Mouse (Mus musculus) myocyte (in vitro differentiated cells): ENCODE data around the gene Brsk2.

Source experiments
- E2F4 ChIP-seq: IDR thresholded peaks from one replicate; pipeline ENCODE4 v1.6.1; 2011; ENCODE audit warnings: mild to moderate bottlenecking, control low read depth, moderate library complexity; ENCODE audit not compliant: insufficient read depth
- MAX ChIP-seq: IDR thresholded peaks from one replicate; pipeline ENCODE4 v1.6.1; 2011; ENCODE audit warnings: low read depth, mild to moderate bottlenecking, control low read depth
- MYOD1 ChIP-seq, 3 experiments: IDR thresholded peaks; one replicate each; pipeline ENCODE4 v1.6.1; 2011; ENCODE audit warnings: control low read depth in 2 of 3, low read depth in 2 of 3, mild to moderate bottlenecking in 2 of 3, moderate library complexity in 1 of 3; ENCODE audit not compliant: insufficient read length in 2 of 3, control insufficient read depth in 1 of 3
- MYOG ChIP-seq, 3 experiments: IDR thresholded peaks; one replicate each; pipeline ENCODE4 v1.6.1; 2011; ENCODE audit warnings: control low read depth in 2 of 3, low read depth in 2 of 3, mild to moderate bottlenecking in 2 of 3; ENCODE audit not compliant: insufficient read length in 2 of 3, control insufficient read depth in 1 of 3, insufficient read depth in 1 of 3
- POLR2A ChIP-seq: IDR thresholded peaks from one replicate; pipeline ENCODE4 v1.6.1; 2011; ENCODE audit warnings: low read depth, mild to moderate bottlenecking, control low read depth, moderate library complexity; ENCODE audit not compliant: insufficient read length
- POLR2AphosphoS2 ChIP-seq: IDR thresholded peaks from one replicate; pipeline ENCODE4 v1.6.1; 2011; ENCODE audit warnings: low read depth, control low read depth; ENCODE audit not compliant: insufficient read length
- REST ChIP-seq: IDR thresholded peaks from one replicate; pipeline ENCODE4 v1.6.1; 2011; ENCODE audit warnings: mild to moderate bottlenecking, control low read depth, moderate library complexity; ENCODE audit not compliant: insufficient read depth, insufficient read length
- TCF12 ChIP-seq: IDR thresholded peaks from one replicate; pipeline ENCODE4 v1.6.1; 2011; ENCODE audit warnings: mild to moderate bottlenecking, control low read depth; ENCODE audit not compliant: poor library complexity, insufficient read depth, severe bottlenecking
- TCF3 ChIP-seq: IDR thresholded peaks from one replicate; pipeline ENCODE4 v1.6.1; 2011; ENCODE audit warnings: low read depth, control low read depth; ENCODE audit not compliant: insufficient read length
- USF1 ChIP-seq: IDR thresholded peaks from one replicate; pipeline ENCODE4 v1.6.1; 2011; ENCODE audit warnings: low read depth, mild to moderate bottlenecking, control low read depth, moderate library complexity

GRCm38 (mm10) chr7:141991183-141991582 lies 41.6 kb downstream of the Brsk2 start:
- TF ChIP-seq MYOD1 (IDR thresholded peaks at IDR 0.05; ENCODE audit: control insufficient read depth in 1 of 3, insufficient read length in 2 of 3, low read depth in 2 of 3), result no peak
- TF ChIP-seq TCF12, result no peak
- TF ChIP-seq POLR2A, result no peak
- no peak for TF ChIP-seq REST
- TF ChIP-seq USF1, result no peak
- no peak for TF ChIP-seq POLR2AphosphoS2
- TF ChIP-seq MAX, result no peak
- no peak for TF ChIP-seq TCF3
- no peak for TF ChIP-seq E2F4
- TF ChIP-seq MYOG (IDR thresholded peaks at IDR 0.05; ENCODE audit: control insufficient read depth in 1 of 3, insufficient read depth in 1 of 3, insufficient read length in 2 of 3, low read depth in 2 of 3), result no peak
